Mouse (Mus musculus): ENCODE data around the gene 4930470P17Rik. TPM values are rescaled to one million over a fixed set of nuclear protein-coding genes. Genes with fewer than 3 reads are reported as not detected.

4930470P17Rik gene
- total and polyA plus RNA-seq, 3 experiments, result not detected

- H3K27ac ChIP-seq (ENCODE audit: control insufficient read depth, low read depth, low read length), result no peak overlapping the region
- H3K36me3 ChIP-seq (ENCODE audit: control insufficient read depth in 1 of 2, insufficient read depth in 2 of 2, low read length in 2 of 2), result no peaks in the 10 kb centered on the region
- no peak overlapping the region for H3K4me3 ChIP-seq (ENCODE audit: control insufficient read depth in 1 of 2, insufficient read depth in 1 of 2, low read depth in 2 of 2, low read length in 2 of 2)
- H3K79me2 ChIP-seq (ENCODE audit: control insufficient read depth, insufficient read depth, low read length, poor library complexity), result no peaks in the 10 kb centered on the region
- H3K9me3 ChIP-seq (replicated peaks; ENCODE audit: insufficient read depth, low read length), result no peaks in the 10 kb centered on the region
- DNase-seq (ENCODE audit: low read depth, low spot score), result no peak
- no peak overlapping the region for H3K9ac ChIP-seq (ENCODE audit: control insufficient read depth, low read depth, low read length, poor library complexity, severe bottlenecking)
- TF ChIP-seq MAX (IDR thresholded peaks at IDR 0.05; ENCODE audit: low read length) (no peak), RAD21 (IDR thresholded peaks at IDR 0.05; ENCODE audit: low read depth, low read length) (no peak)
- H3K27me3 ChIP-seq (ENCODE audit: control insufficient read depth in 1 of 2, insufficient read depth in 2 of 2, low read length in 2 of 2), result no peaks in the 10 kb centered on the region
- no peaks in the 10 kb centered on the region for H3K4me1 ChIP-seq (ENCODE audit: control insufficient read depth in 1 of 2, insufficient read depth in 2 of 2, low read length in 2 of 2)
These were observed 58.2 kb downstream of the 4930470P17Rik start for GRCm38 (mm10) chr2:170543625-170544024.

GRCm38 (mm10) chr2:170539211-170539610 is 62.6 kb downstream of the 4930470P17Rik start:
- Histone ChIP-seq H3K27me3 (ENCODE audit: control insufficient read depth in 1 of 2, insufficient read depth in 2 of 2, low read length in 2 of 2) (no peaks in the 10 kb centered on the region), H3K4me1 (ENCODE audit: control insufficient read depth in 1 of 2, insufficient read depth in 2 of 2, low read length in 2 of 2) (no peaks in the 10 kb centered on the region), H3K79me2 (ENCODE audit: control insufficient read depth, insufficient read depth, low read length, poor library complexity) (no peaks in the 10 kb centered on the region), H3K9ac (ENCODE audit: control insufficient read depth, low read depth, low read length, poor library complexity, severe bottlenecking) (no peak overlapping the region), H3K4me3 (ENCODE audit: control insufficient read depth in 1 of 2, insufficient read depth in 1 of 2, low read depth in 2 of 2, low read length in 2 of 2) (no peak overlapping the region), H3K9me3 (replicated peaks; ENCODE audit: insufficient read depth, low read length) (no peaks in the 10 kb centered on the region), H3K27ac (ENCODE audit: control insufficient read depth, low read depth, low read length) (no peak overlapping the region), H3K36me3 (ENCODE audit: control insufficient read depth in 1 of 2, insufficient read depth in 2 of 2, low read length in 2 of 2) (no peaks in the 10 kb centered on the region)
- TF ChIP-seq POLR2A (IDR thresholded peaks at IDR 0.05; ENCODE audit: control insufficient read depth in 1 of 2, insufficient read depth in 1 of 2, low read depth in 1 of 2, low read length in 2 of 2, poor library complexity in 1 of 2) (no peak), BHLHE40 (IDR thresholded peaks at IDR 0.05; ENCODE audit: borderline replicate concordance, low read depth, low read length) (no peak), MAFK (IDR thresholded peaks at IDR 0.05; ENCODE audit: borderline replicate concordance, low read depth, low read length) (no peak), ZC3H11A (IDR thresholded peaks at IDR 0.05; ENCODE audit: low read depth, low read length) (no peak), CHD1 (IDR thresholded peaks at IDR 0.05; ENCODE audit: low read depth, low read length) (no peak), MAX (IDR thresholded peaks at IDR 0.05; ENCODE audit: low read length) (no peak), MYC (IDR thresholded peaks at IDR 0.05; ENCODE audit: low read depth, low read length) (no peak), POLR2AphosphoS2 (IDR thresholded peaks at IDR 0.05; ENCODE audit: low read length) (no peak), TBP (IDR thresholded peaks at IDR 0.05; ENCODE audit: low read depth, low read length) (no peak)
- no peak for DNase-seq (ENCODE audit: low read depth, low spot score)

- Histone ChIP-seq H3K4me3 (ENCODE audit: control insufficient read depth in 1 of 2, insufficient read depth in 1 of 2, low read depth in 2 of 2, low read length in 2 of 2) (no peak overlapping the region), H3K27me3 (ENCODE audit: control insufficient read depth in 1 of 2, insufficient read depth in 2 of 2, low read length in 2 of 2) (no peaks in the 10 kb centered on the region), H3K9me3 (replicated peaks; ENCODE audit: insufficient read depth, low read length) (no peaks in the 10 kb centered on the region), H3K36me3 (ENCODE audit: control insufficient read depth in 1 of 2, insufficient read depth in 2 of 2, low read length in 2 of 2) (no peaks in the 10 kb centered on the region), H3K4me1 (ENCODE audit: control insufficient read depth in 1 of 2, insufficient read depth in 2 of 2, low read length in 2 of 2) (no peaks in the 10 kb centered on the region), H3K9ac (ENCODE audit: control insufficient read depth, low read depth, low read length, poor library complexity, severe bottlenecking) (no peak overlapping the region), H3K79me2 (ENCODE audit: control insufficient read depth, insufficient read depth, low read length, poor library complexity) (no peaks in the 10 kb centered on the region), H3K27ac (ENCODE audit: control insufficient read depth, low read depth, low read length) (no peak overlapping the region)
- TF ChIP-seq BHLHE40 (IDR thresholded peaks at IDR 0.05; ENCODE audit: borderline replicate concordance, low read depth, low read length) (no peak), USF1 (IDR thresholded peaks at IDR 0.05; ENCODE audit: low read depth, low read length) (no peak), GABPA (IDR thresholded peaks at IDR 0.05; ENCODE audit: low read depth, low read length) (no peak), E2F4 (IDR thresholded peaks at IDR 0.05; ENCODE audit: borderline replicate concordance, low read depth, low read length) (no peak), ELF1 (IDR thresholded peaks at IDR 0.05; ENCODE audit: low read depth, low read length) (no peak), RCOR1 (IDR thresholded peaks at IDR 0.05; ENCODE audit: low read depth, low read length) (no peak), TAL1 (IDR thresholded peaks at IDR 0.05; ENCODE audit: low read length) (no peak), MAX (IDR thresholded peaks at IDR 0.05; ENCODE audit: low read length) (no peak), NELFE (IDR thresholded peaks at IDR 0.05; ENCODE audit: low read depth, low read length) (no peak), KAT2A (conservative IDR thresholded peaks at IDR 0.05; ENCODE audit: low read depth, low read length) (no peak), SMC3 (IDR thresholded peaks at IDR 0.05; ENCODE audit: low read depth, low read length) (no peak), SIN3A (IDR thresholded peaks at IDR 0.05; ENCODE audit: low read length) (no peak), POLR2AphosphoS2 (IDR thresholded peaks at IDR 0.05; ENCODE audit: low read length) (no peak), TBP (IDR thresholded peaks at IDR 0.05; ENCODE audit: low read depth, low read length) (no peak), EP300 (IDR thresholded peaks at IDR 0.05; ENCODE audit: low read depth in 1 of 2, low read length in 2 of 2) (no peak), POLR2AphosphoS5 (IDR thresholded peaks at IDR 0.05; ENCODE audit: borderline replicate concordance, low read depth, low read length) (no peak), HCFC1 (IDR thresholded peaks at IDR 0.05; ENCODE audit: low read depth, low read length) (no peak), NRF1 (IDR thresholded peaks at IDR 0.05; ENCODE audit: insufficient read depth, low read depth, low read length, poor library complexity, severe bottlenecking) (no peak), MYB (IDR thresholded peaks at IDR 0.05; ENCODE audit: low read depth, low read length) (no peak), CHD1 (IDR thresholded peaks at IDR 0.05; ENCODE audit: low read depth, low read length) (no peak)
- DNase-seq (ENCODE audit: low read depth, low spot score), result no peak
These were observed 66.0 kb downstream of the 4930470P17Rik start for GRCm38 (mm10) chr2:170535841-170536240.
